Mouse (Mus musculus): ENCODE results near the gene Naif1.

GRCm38 (mm10) chr2:32417486-32417885 is 32.8 kb upstream of the Naif1 start:
- TF ChIP-seq POLR2A (IDR thresholded peaks at IDR 0.05; ENCODE audit: borderline replicate concordance, insufficient read depth, low read length), result no peak
- no peak for TF ChIP-seq CTCF (IDR thresholded peaks at IDR 0.05; ENCODE audit: borderline replicate concordance, insufficient read depth, low read depth, low read length)

Data from cerebellum, adult 2 months (tissue).